Mouse (Mus musculus) megakaryocyte, adult 5-6 weeks (primary cell): ENCODE results near the gene Zfp36l2. TPM values are rescaled to one million over a fixed set of nuclear protein-coding genes. Genes with fewer than 3 reads are reported as not detected.

ENCODE experiments used
- ATAC-seq: 2 replicates; pipeline ENCODE4 v1.8.0; 2016; ENCODE audit warnings: mild to moderate bottlenecking, inconsistent platforms; ENCODE audit not compliant: poor library complexity, severe bottlenecking
- total RNA-seq, 2 experiments: library from RNA; stranded (forward) in 1 of 2; stranded (reverse) in 1 of 2; fragments of 153-499, 151-499 nt in 1 of 2; fragments of 221-1000, 200-1000 nt in 1 of 2; gene quantifications; 2 replicates each; pipeline versions ENCODE4 v1.2.3 to v1.2.4; 2015 to 2017

Gene Zfp36l2
- total RNA-seq, 2 experiments from 2014 or later = 121 to 357 TPM

- no peak for ATAC-seq
Observed at GRCm38 (mm10) chr17:84179026-84179972, 8.4 kb downstream of the Zfp36l2 start.

GRCm38 (mm10) chr17:84177481-84177880 lies 10.3 kb downstream of the Zfp36l2 start:
- ATAC-seq = no peak

DNA sequence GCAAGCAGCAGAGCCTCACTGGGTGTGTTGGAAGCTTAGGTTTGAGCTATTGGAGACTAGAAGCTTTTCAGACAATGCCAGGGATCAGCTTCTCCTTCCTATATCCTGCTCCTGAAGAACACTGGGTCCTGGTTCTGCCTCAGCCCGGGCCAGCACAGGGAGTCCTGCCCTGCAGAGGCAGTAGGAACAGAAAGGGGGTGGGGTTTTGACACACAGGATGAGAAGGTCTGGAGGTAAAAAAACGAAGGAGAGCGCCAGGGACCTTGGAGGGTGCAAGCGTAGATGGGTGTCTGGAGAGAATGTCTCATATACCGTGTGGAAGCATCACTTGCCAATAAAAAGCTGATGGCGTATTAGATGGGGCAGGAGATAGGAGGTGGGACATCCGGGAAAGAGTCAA lies 11.3 kb downstream of the Zfp36l2 start:
- no peak for ATAC-seq

- ATAC-seq = no peak
Observed at GRCm38 (mm10) chr17:84175196-84175595, 12.6 kb downstream of the Zfp36l2 start.

DNA sequence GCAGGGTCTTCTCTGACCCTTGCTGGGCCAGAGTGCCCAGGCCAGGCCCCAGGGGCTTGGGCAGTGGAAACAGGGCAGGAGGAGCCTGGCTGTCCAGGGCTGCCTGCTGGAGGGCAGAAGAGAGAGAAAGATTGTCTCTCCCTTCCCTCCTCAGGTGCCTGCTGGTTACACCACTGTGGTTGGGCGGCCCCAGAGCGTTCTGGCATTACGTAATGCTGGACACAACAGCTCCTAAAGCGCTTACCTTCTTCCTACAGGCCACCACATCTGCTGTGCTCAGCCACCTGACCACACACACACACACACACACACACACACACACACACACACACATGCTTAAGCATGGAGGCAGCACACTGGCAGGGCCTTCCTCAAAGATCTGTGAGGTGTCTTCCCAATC lies 20.4 kb downstream of the Zfp36l2 start:
- ATAC-seq = peak; percentile 78

GRCm38 (mm10) chr17:84166135-84166860 lies 21.4 kb downstream of the Zfp36l2 start:
- ATAC-seq = peak; percentile 84

DNA sequence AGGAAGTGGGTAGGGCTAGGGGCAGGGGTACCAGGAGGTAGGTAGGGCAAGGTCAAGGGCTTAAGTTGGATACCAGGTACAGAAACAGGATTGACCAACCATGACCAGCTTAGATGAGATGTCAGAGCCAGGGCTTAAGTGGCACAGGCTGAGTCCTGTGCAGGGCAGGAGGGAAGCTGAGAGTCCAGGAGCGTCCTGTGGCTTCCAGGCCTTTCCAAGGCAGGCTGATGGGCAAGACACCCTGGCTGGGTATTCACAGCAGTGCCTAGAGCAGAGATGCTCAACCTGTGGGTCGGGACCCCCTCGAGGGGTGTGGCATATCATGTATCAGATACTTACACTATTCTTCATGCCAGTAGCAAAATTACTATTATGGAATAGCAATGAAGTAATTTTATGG lies 22.0 kb downstream of the Zfp36l2 start:
- ATAC-seq = no peak

- ATAC-seq = no peak
Observed at GRCm38 (mm10) chr17:84164146-84164545, 23.6 kb downstream of the Zfp36l2 start.

- ATAC-seq = no peak
Observed at GRCm38 (mm10) chr17:84163066-84163785, 24.5 kb downstream of the Zfp36l2 start.

GRCm38 (mm10) chr17:84162211-84162760 lies 25.5 kb downstream of the Zfp36l2 start:
- no peak for ATAC-seq

GRCm38 (mm10) chr17:84161231-84161854 lies 26.4 kb downstream of the Zfp36l2 start:
- peak; percentile 36 for ATAC-seq

DNA sequence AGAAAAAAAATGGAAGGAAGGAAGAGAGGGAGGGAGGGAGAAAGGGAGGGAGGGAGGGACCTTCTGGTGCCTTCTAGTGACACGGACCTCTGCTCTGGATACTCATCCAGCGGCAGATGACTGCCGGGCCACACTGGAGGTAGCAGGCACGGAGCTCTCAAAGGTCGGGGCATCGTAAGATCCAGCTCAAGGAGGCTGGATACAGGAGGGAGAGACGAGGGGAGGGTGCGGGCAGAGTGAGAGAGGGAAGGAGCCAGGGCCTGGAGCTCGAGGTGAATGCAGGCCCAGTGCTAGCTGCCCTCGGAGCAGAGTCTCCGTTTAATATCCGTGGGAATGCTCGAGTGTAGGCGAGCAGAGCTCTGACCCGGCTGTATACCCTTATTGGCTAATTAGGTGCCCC lies 28.9 kb downstream of the Zfp36l2 start:
- no peak for ATAC-seq

DNA sequence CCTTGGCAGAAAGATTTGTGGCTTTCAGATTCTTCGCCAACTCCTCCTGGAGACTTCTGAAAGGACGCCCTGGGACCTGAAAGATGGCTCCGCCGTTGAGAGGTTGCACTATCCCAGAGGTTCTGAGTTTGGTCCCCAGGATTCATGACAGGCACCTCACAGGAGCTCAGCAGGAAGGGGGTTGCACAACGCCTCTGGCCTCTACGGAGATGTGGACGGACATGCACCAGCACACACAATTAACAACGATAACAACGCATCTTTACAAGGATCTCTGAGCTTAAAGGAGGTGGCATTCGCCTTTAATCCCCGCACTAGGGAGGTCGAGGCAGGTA lies 29.3 kb downstream of the Zfp36l2 start:
- ATAC-seq = no peak

GRCm38 (mm10) chr17:84157743-84158460 lies 29.8 kb downstream of the Zfp36l2 start:
- ATAC-seq = no peak

- peak; percentile 39; the same call in 1 of the 2 replicates for ATAC-seq
Observed at GRCm38 (mm10) chr17:84156748-84157742, 30.7 kb downstream of the Zfp36l2 start.

GRCm38 (mm10) chr17:84156227-84156573 lies 31.5 kb downstream of the Zfp36l2 start:
- no peak for ATAC-seq

DNA sequence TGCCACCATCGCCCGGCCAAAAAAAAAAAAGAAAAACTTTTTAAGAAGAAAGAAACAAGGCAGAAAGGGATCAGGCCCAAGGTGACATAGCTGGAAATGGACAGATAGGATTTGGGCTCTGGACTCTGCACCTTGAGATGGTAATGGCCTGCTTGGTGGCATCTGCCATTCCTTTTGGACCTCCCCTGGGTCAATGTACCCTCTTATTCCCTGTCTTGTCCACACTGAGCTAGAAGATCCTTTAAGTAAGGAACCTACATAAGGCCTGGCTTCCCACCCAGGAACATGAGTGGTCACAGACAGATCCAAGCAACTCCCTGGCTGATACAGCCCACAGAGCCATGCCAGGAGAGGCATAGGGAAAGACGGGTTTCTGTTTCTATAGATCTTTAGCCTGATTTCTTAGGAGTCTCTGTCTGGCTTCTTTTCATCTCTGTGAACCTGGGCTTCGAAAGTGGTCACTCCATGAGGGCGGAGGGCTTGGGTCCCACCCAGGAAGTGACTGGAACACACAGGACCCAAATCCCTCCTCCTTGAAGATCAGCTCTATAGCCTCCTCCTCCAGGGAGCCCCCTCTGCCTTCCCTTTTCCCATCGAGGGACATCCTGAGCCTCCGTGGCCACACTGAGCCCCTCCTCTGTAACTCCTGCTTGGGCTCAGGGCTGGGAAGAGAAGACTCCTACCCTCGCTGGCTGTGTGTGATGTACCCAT lies 32.1 kb downstream of the Zfp36l2 start:
- ATAC-seq = no peak

GRCm38 (mm10) chr17:84155029-84155338 lies 32.8 kb downstream of the Zfp36l2 start:
- no peak for ATAC-seq
